Mouse (Mus musculus): ENCODE measurements around the gene Mpc1.

- no peak for TF ChIP-seq POLR2A (IDR thresholded peaks at IDR 0.05; ENCODE audit: borderline replicate concordance, extremely low read depth, insufficient read depth, insufficient read length, poor library complexity, severe bottlenecking)
- TF ChIP-seq CTCF (IDR thresholded peaks at IDR 0.05; ENCODE audit: borderline replicate concordance, extremely low read depth, insufficient read depth, insufficient read length) = no peak
These were observed 15.0 kb downstream of the Mpc1 start for GRCm38 (mm10) chr17:8297746-8298145.
